Mouse (Mus musculus): ENCODE results near the gene Reg3g. TPM values are rescaled to one million over a fixed set of nuclear protein-coding genes. Genes with fewer than 3 reads are reported as not detected.

The Reg3g gene
- polyA plus RNA-seq (2021; fragmentation: Nextera tagmentation), result not detected in 2 replicates
- long read RNA-seq, experiment 1, result 0 reads
- long read RNA-seq, experiment 2, result 0 reads

DNA sequence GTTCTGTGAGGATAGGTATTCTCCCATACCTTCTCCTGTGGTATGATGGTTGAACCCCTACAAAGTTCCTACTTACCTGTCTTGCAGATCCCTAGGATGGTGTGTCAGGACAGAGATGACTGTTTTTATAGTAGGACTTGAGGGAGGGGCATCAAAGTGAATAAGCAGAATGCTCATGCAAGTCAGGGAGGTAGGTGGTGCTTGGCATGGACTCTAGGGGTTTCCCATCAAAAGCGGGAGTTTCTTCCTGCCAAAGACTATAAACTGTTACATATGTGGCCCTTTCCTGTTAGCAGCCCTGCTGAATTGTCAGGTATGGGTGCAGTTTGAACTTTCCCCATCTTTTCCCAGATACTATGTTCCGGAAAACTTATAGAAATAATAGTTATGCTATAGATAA lies at the start of gene Reg3g:
Gene Reg3g, minus strand, starts transcription at position 101 of the 400 bp plus-strand sequence.

DNA sequence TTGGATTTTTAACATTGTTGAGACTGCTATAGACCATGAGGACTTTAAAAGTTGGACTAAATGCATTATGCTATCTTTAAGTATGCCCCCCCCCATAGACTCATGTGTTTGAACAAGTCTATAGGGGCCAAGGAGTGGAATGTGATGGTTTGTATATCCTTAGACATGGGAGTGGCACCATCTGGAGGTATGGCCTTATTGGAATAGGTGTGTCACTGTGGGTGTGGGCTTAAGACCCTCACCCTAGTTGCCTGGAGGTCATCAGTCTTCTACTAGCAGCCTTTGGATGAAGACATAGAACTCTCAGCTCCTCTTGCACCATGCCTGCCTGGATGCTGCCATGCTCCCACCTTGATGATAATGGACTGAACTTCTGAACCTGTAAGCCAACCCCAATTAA lies 46.3 kb downstream of the Reg3g start, which contains the start of gene Reg1:
Gene Reg1, plus strand, starts transcription at position 301 of the 400 bp plus-strand sequence.

Other genes with a start within 250 kb of the Reg3g start
- gene Reg3b, start 98.2 kb downstream of the Reg3g start, polyA plus RNA-seq (2021; fragmentation: Nextera tagmentation), result 0.20 TPM in 1 of 2 replicates, not detected in the other
- not detected in 2 replicates for gene Reg3d, start 90.0 kb downstream of the Reg3g start, polyA plus RNA-seq (2021; fragmentation: Nextera tagmentation)
- not detected in 2 replicates for gene Reg3a, start 88.2 kb downstream of the Reg3g start, polyA plus RNA-seq (2021; fragmentation: Nextera tagmentation)
- not detected in 2 replicates for gene Reg2, start 73.2 kb downstream of the Reg3g start, polyA plus RNA-seq (2021; fragmentation: Nextera tagmentation)
- gene Reg1, start 46.2 kb downstream of the Reg3g start, polyA plus RNA-seq (2021; fragmentation: Nextera tagmentation), result not detected in 2 replicates

Data from left cerebral cortex, adult 6 months (tissue).